Mouse (Mus musculus): ENCODE measurements around the gene Chdh. TPM values are rescaled to one million over a fixed set of nuclear protein-coding genes. Genes with fewer than 3 reads are reported as not detected.

Chdh gene
- polyA plus RNA-seq, 1 experiment = 0.51 TPM

- TF ChIP-seq CTCF (IDR thresholded peaks at IDR 0.05; ENCODE audit: borderline replicate concordance, extremely low read depth, insufficient read depth, insufficient read length) (no peak), POLR2A (IDR thresholded peaks at IDR 0.05; ENCODE audit: borderline replicate concordance, extremely low read depth, insufficient read depth, insufficient read length, poor library complexity, severe bottlenecking) (no peak)
- DNase-seq (ENCODE audit: low read depth) = no peak
These were observed 21.1 kb upstream of the Chdh start for GRCm38 (mm10) chr14:29987739-29988138.

GRCm38 (mm10) chr14:29988337-29988736 is 20.5 kb upstream of the Chdh start:
- DNase-seq (ENCODE audit: low read depth) = no peak
- no peak for TF ChIP-seq CTCF (IDR thresholded peaks at IDR 0.05; ENCODE audit: borderline replicate concordance, extremely low read depth, insufficient read depth, insufficient read length)
- no peak for TF ChIP-seq POLR2A (IDR thresholded peaks at IDR 0.05; ENCODE audit: borderline replicate concordance, extremely low read depth, insufficient read depth, insufficient read length, poor library complexity, severe bottlenecking)

GRCm38 (mm10) chr14:29994976-29995375 is 13.8 kb upstream of the Chdh start:
- TF ChIP-seq CTCF (IDR thresholded peaks at IDR 0.05; ENCODE audit: borderline replicate concordance, extremely low read depth, insufficient read depth, insufficient read length) (no peak), POLR2A (IDR thresholded peaks at IDR 0.05; ENCODE audit: borderline replicate concordance, extremely low read depth, insufficient read depth, insufficient read length, poor library complexity, severe bottlenecking) (no peak)
- DNase-seq (ENCODE audit: low read depth) = no peak

- no peak for TF ChIP-seq CTCF (IDR thresholded peaks at IDR 0.05; ENCODE audit: borderline replicate concordance, extremely low read depth, insufficient read depth, insufficient read length)
- no peak for TF ChIP-seq POLR2A (IDR thresholded peaks at IDR 0.05; ENCODE audit: borderline replicate concordance, extremely low read depth, insufficient read depth, insufficient read length, poor library complexity, severe bottlenecking)
- DNase-seq (ENCODE audit: low read depth) = no peak
These were observed 12.6 kb upstream of the Chdh start for GRCm38 (mm10) chr14:29996000-29996751.

GRCm38 (mm10) chr14:29997345-29997744 is 11.5 kb upstream of the Chdh start:
- TF ChIP-seq POLR2A (IDR thresholded peaks at IDR 0.05; ENCODE audit: borderline replicate concordance, extremely low read depth, insufficient read depth, insufficient read length, poor library complexity, severe bottlenecking) (no peak), CTCF (IDR thresholded peaks at IDR 0.05; ENCODE audit: borderline replicate concordance, extremely low read depth, insufficient read depth, insufficient read length) (no peak)
- no peak for DNase-seq (ENCODE audit: low read depth)

DNA sequence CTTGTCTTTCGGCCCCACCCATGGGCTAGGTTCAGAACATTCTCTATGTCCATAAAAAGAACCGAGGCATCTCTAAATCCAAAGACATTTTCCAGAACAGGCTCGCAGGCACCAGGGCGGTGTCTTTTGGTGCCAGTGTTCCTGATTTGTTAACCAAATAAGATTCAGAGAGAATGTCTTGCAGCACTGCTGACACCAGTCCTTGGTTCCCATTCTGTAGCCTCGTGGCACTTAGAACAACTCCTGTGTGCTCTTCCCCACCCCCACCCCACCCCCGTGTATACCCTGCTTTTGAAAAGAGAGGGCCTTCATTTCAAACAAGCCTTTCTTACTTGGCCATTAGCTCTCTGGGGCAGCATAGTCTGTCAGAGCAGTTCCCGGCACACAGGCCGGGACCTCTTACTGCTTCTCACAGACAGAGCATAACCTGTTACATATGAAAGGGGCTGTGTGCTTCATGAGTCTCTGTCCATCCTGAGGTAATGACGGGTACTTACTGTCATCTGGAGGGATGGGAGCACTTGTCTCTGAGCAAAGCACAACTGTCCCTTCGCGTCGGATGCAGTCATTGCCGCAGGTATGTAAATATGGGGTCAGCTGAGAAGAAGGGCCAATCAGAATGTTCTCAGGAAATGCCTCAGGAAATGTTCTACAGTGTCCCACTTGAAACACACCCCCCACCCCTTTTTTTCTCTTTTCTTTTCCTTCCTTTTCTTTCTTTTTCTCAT is 9.9 kb upstream of the Chdh start:
- TF ChIP-seq POLR2A (IDR thresholded peaks at IDR 0.05; ENCODE audit: borderline replicate concordance, extremely low read depth, insufficient read depth, insufficient read length, poor library complexity, severe bottlenecking) (no peak), CTCF (IDR thresholded peaks at IDR 0.05; ENCODE audit: borderline replicate concordance, extremely low read depth, insufficient read depth, insufficient read length) (no peak)
- peak; percentile 19 for DNase-seq (ENCODE audit: low read depth)

GRCm38 (mm10) chr14:29999475-29999811 is 9.4 kb upstream of the Chdh start:
- DNase-seq (ENCODE audit: low read depth) = no peak
- TF ChIP-seq POLR2A (IDR thresholded peaks at IDR 0.05; ENCODE audit: borderline replicate concordance, extremely low read depth, insufficient read depth, insufficient read length, poor library complexity, severe bottlenecking) (no peak), CTCF (IDR thresholded peaks at IDR 0.05; ENCODE audit: borderline replicate concordance, extremely low read depth, insufficient read depth, insufficient read length) (no peak)

- peak; percentile 70 for DNase-seq (ENCODE audit: low read depth)
- TF ChIP-seq POLR2A (IDR thresholded peaks at IDR 0.05; ENCODE audit: borderline replicate concordance, extremely low read depth, insufficient read depth, insufficient read length, poor library complexity, severe bottlenecking) (no peak), CTCF (IDR thresholded peaks at IDR 0.05; ENCODE audit: borderline replicate concordance, extremely low read depth, insufficient read depth, insufficient read length) (no peak)
These were observed 1.2 kb downstream of the Chdh start for GRCm38 (mm10) chr14:30009864-30010560.

GRCm38 (mm10) chr14:30011886-30012560 is 3.2 kb downstream of the Chdh start:
- peak; percentile 47 for DNase-seq (ENCODE audit: low read depth)
- TF ChIP-seq POLR2A (IDR thresholded peaks at IDR 0.05; ENCODE audit: borderline replicate concordance, extremely low read depth, insufficient read depth, insufficient read length, poor library complexity, severe bottlenecking) = no peak

DNA sequence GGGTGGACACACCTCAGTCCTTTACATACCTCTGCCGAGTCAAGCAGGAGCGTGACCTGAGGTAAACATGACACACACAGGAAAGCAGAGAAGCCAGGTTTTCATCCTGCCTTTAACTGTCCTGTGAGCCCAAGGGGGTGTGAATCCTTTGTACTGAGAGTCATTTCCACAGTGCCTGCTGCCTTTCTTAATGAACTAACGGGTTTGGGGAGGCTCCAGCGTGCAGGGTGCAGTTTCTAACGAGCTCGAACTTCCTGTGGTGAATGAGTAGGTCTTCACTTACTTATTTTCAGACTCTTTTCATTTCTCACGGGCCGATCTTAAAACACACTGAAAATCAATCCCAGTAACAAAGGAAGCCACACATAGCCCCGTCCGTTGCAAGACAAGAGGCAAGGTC is 5.7 kb downstream of the Chdh start:
- TF ChIP-seq POLR2A (IDR thresholded peaks at IDR 0.05; ENCODE audit: borderline replicate concordance, extremely low read depth, insufficient read depth, insufficient read length, poor library complexity, severe bottlenecking) (no peak), CTCF (IDR thresholded peaks at IDR 0.05; ENCODE audit: borderline replicate concordance, extremely low read depth, insufficient read depth, insufficient read length) (no peak)
- DNase-seq (ENCODE audit: low read depth) = no peak

DNA sequence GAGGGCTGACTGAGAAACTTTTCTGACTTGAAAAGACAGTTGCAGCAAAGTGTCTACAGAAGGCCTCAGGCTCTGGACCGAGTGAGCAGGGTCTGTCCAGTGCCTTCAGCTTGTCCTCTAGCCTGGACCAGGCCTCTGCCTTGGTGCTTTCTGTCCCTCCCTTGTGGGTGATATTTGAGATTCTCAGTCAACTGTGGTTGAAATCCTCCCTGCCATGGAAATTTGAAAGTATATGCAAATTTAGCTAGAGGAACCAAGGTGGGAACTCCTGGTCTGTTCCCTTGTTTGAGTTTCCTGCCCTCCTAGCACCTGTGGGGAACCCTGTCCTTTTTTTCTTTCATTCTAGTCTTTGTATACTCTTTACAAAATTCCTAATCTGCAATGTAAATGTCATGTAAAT is 6.2 kb downstream of the Chdh start:
- no peak for DNase-seq (ENCODE audit: low read depth)
- TF ChIP-seq POLR2A (IDR thresholded peaks at IDR 0.05; ENCODE audit: borderline replicate concordance, extremely low read depth, insufficient read depth, insufficient read length, poor library complexity, severe bottlenecking) (no peak), CTCF (IDR thresholded peaks at IDR 0.05; ENCODE audit: borderline replicate concordance, extremely low read depth, insufficient read depth, insufficient read length) (no peak)

Data from brain, embryonic 14.5 days (tissue).